Mouse (Mus musculus): ENCODE measurements at regions not wholly inside any gene's neighbourhood (a gene's known extent, or its start where the extent isn't known, plus 50 kb on each side); places are given as distances from the start of the nearest gene placed in this dataset.

DNA sequence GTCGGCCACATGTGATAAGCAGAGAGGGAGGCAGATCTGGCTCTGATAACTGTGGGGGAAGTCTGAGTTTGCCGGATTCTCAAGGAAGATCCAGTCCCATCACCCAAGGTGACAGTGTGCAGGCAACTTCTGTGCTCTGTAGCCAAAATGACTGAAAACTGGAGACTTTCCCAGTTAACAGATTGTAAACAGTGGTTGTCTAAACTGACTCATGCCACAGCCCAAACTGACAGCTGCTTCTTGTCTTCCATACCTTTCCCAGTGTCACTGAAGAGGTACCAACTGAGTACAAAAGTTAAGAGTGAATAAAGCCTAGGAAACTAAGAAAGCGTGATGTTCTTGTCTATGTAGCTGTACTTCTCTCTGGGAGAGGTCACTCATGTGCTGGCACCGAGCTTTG, 990.4 kb upstream of the Slit2 start:
- TF ChIP-seq EP300 (IDR thresholded peaks at IDR 0.05; ENCODE audit: low read depth in 1 of 2, low read length in 2 of 2) (no peak), CTCF (IDR thresholded peaks at IDR 0.05 in 2 of 3, conservative IDR thresholded peaks at IDR 0.05 in 1 of 3; ENCODE audit: control insufficient read depth in 1 of 3, insufficient read depth in 1 of 3, low read depth in 2 of 3, low read length in 3 of 3, poor library complexity in 1 of 3, severe bottlenecking in 1 of 3) (no peak), GATA1 (IDR thresholded peaks at IDR 0.05; ENCODE audit: low read depth, low read length) (no peak), CHD1 (IDR thresholded peaks at IDR 0.05; ENCODE audit: low read depth, low read length) (no peak), SIN3A (IDR thresholded peaks at IDR 0.05; ENCODE audit: low read length) (no peak), GABPA (IDR thresholded peaks at IDR 0.05; ENCODE audit: low read depth, low read length) (no peak), RCOR1 (IDR thresholded peaks at IDR 0.05; ENCODE audit: low read depth, low read length) (no peak), POLR2A (IDR thresholded peaks at IDR 0.05; ENCODE audit: control insufficient read depth in 1 of 2, insufficient read depth in 1 of 2, low read depth in 1 of 2, low read length in 2 of 2, poor library complexity in 1 of 2) (no peak), UBTF (IDR thresholded peaks at IDR 0.05; ENCODE audit: borderline replicate concordance, insufficient read depth, low read depth, low read length) (no peak), RAD21 (IDR thresholded peaks at IDR 0.05; ENCODE audit: low read depth, low read length) (no peak), ZKSCAN1 (IDR thresholded peaks at IDR 0.05; ENCODE audit: low read depth, low read length) (no peak), POLR2AphosphoS5 (IDR thresholded peaks at IDR 0.05; ENCODE audit: borderline replicate concordance, low read depth, low read length) (no peak), TAL1 (IDR thresholded peaks at IDR 0.05; ENCODE audit: low read length) (no peak), MEF2A (IDR thresholded peaks at IDR 0.05; ENCODE audit: extremely low read depth, insufficient replicate concordance, low read depth, low read length, poor library complexity, severe bottlenecking) (no peak)
